Mouse (Mus musculus) thymus, postnatal 10 days (tissue): ENCODE results near the gene Kcnj14.

Source experiments
- DNase-seq, 2 experiments: peaks; one replicate each; pipeline ENCODE4 v3.0.0; 2021; ENCODE audit warnings: low spot score in 2 of 2

The Kcnj14 gene

GRCm38 (mm10) chr7:45797661-45798510 lies 26.7 kb downstream of the Kcnj14 start:
- DNase-seq = no peak

- DNase-seq = no peak
Measured at GRCm38 (mm10) chr7:45796950-45797349, 27.6 kb downstream of the Kcnj14 start.

- no peak for DNase-seq
Measured at GRCm38 (mm10) chr7:45794971-45795370, 29.6 kb downstream of the Kcnj14 start.

- DNase-seq = no peak
Measured at GRCm38 (mm10) chr7:45793969-45794585, 30.5 kb downstream of the Kcnj14 start.

GRCm38 (mm10) chr7:45793240-45793639 lies 31.3 kb downstream of the Kcnj14 start:
- DNase-seq = no peak

- no peak for DNase-seq
Measured at GRCm38 (mm10) chr7:45791756-45792490, 32.7 kb downstream of the Kcnj14 start.

- DNase-seq = no peak
Measured at GRCm38 (mm10) chr7:45790721-45791120, 33.9 kb downstream of the Kcnj14 start.

GRCm38 (mm10) chr7:45787642-45788041 lies 36.9 kb downstream of the Kcnj14 start:
- DNase-seq = no peak

- no peak for DNase-seq
Measured at GRCm38 (mm10) chr7:45786661-45787413, 37.7 kb downstream of the Kcnj14 start.

GRCm38 (mm10) chr7:45786136-45786578 lies 38.4 kb downstream of the Kcnj14 start:
- DNase-seq = no peak

GRCm38 (mm10) chr7:45785388-45786135 lies 39.0 kb downstream of the Kcnj14 start:
- DNase-seq = no peak

GRCm38 (mm10) chr7:45784524-45785372 lies 39.8 kb downstream of the Kcnj14 start, which contains the start of gene Sult2b1:
TSS of gene Sult2b1 (minus strand) at chr7:45784669.
- DNase-seq = no peak

GRCm38 (mm10) chr7:45783511-45784091 lies 41.0 kb downstream of the Kcnj14 start, which contains the start of gene Lmtk3:
TSS of gene Lmtk3 (plus strand) at chr7:45783738.
- DNase-seq = peak in 1 of 2 experiments; percentile 42

GRCm38 (mm10) chr7:45782271-45782670 lies 42.3 kb downstream of the Kcnj14 start:
- DNase-seq = no peak

- peak; percentile 40 to 55 for DNase-seq
Measured at GRCm38 (mm10) chr7:45779081-45779641, 45.4 kb downstream of the Kcnj14 start.

GRCm38 (mm10) chr7:45775237-45775636 lies 49.3 kb downstream of the Kcnj14 start:
- DNase-seq = no peak

GRCm38 (mm10) chr7:45771101-45771500 lies 53.5 kb downstream of the Kcnj14 start:
- DNase-seq = no peak

- no peak for DNase-seq
Measured at GRCm38 (mm10) chr7:45770427-45771082, 54.0 kb downstream of the Kcnj14 start.

- DNase-seq = no peak
Measured at GRCm38 (mm10) chr7:45767500-45767899, 57.1 kb downstream of the Kcnj14 start.
